Mouse (Mus musculus): Measurements from ENCODE around the gene Ubap1l.

The Ubap1l gene

GRCm38 (mm10) chr9:65407861-65408260, 47.0 kb downstream of the Ubap1l start:
- no peak for DNase-seq (ENCODE audit: extremely low read depth, insufficient read length, low spot score)

DNA sequence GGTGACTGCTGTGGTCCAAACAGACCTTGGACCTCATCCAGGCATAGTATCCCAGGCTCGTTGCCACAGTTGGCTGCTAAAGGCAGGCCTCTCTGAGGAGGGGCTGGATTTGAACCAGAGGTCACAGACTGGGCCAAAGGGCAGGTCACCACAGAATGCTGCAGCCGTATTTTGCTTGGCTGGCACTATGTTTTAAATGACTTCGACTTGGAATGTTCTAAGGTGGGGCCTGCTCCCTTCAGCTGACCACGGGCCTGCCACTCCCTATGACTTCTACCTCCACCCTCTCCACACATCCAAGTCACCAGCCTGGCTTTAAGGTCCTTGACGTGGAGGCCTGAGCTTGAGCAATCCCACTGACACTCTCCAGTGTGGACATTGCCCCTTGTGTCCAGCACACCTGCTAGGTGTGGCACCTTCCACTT, 48.0 kb downstream of the Ubap1l start:
- DNase-seq (ENCODE audit: extremely low read depth, insufficient read length, low spot score) = peak; percentile 83

DNA sequence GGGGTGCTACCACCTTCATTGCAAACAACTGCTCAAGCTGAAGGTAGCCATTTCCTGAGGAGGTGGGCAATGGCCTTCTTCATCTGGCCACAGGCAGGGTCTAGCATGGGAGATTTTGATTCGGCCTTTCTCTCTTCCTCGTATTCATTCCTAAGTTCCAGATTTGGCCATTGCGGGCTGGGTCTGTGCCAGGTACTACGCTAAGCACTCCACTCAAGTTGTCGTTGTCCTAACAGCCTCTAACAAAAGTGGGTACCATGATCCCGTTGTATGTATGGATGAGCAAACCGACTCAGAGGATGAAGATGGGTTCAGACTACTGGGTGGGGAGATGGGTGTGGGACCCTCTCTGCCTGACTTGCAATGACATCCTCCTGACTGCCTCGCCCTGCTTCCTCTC, 49.5 kb downstream of the Ubap1l start:
- no peak for DNase-seq (ENCODE audit: extremely low read depth, insufficient read length, low spot score)

DNA sequence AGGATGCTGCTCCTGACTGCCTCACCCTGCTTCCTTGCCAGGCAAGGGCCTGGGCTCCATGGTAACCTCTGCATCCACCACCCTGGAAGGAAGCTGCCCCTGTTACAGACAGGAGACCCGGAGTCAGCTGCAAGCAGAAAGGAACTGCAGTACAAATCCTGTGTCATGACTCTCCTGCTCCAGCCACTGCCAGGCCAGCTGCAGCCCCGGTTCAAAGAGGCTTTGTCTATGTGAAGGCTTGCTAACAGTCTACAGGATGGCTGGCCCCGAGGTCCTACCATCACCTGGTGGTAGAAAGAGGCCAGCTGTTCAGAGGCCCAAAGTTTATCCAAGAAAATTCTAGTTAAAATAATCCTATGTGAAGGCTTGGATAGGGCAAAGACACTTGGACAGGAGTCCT, 50.5 kb downstream of the Ubap1l start:
- DNase-seq (ENCODE audit: extremely low read depth, insufficient read length, low spot score) = no peak

DNA sequence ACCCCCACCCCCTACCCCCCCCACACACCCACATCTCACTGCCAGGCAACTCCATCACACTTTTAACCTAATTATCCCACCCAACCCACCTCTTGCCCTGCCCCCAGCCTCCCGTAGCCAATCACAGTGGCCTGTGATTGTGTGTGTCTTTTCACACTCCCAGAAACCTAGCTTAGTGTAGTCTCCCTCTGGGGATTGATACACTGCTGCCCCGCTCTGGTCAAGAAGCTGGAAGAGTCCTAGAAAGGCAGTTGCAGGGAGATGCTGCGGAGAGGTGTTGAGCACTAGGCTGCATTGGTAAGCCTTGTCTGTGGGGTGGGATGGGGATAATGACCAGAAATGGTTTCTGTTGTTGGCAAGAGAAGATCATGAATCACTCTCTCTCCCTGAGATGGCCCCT, 56.9 kb downstream of the Ubap1l start:
- no peak for DNase-seq (ENCODE audit: extremely low read depth, insufficient read length, low spot score)

DNA sequence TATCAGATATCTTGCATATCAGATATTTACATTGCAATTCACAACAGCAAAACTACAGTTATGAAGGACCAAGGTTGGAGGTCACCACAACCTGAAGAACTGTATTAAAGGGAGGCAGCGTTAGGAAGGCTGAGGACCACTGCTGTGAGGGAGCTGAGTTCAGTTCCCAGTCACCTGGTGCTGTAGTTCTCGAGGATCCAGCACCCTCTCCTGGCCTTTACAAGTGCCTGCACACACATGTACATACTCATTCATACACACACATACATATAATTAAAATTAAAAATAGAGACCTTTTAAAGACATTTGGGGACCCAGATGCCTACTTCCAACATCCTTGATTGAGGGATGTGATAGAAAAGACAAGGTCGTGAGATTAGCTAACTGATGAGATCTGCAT, 58.8 kb downstream of the Ubap1l start:
- DNase-seq (ENCODE audit: extremely low read depth, insufficient read length, low spot score) = no peak

DNA sequence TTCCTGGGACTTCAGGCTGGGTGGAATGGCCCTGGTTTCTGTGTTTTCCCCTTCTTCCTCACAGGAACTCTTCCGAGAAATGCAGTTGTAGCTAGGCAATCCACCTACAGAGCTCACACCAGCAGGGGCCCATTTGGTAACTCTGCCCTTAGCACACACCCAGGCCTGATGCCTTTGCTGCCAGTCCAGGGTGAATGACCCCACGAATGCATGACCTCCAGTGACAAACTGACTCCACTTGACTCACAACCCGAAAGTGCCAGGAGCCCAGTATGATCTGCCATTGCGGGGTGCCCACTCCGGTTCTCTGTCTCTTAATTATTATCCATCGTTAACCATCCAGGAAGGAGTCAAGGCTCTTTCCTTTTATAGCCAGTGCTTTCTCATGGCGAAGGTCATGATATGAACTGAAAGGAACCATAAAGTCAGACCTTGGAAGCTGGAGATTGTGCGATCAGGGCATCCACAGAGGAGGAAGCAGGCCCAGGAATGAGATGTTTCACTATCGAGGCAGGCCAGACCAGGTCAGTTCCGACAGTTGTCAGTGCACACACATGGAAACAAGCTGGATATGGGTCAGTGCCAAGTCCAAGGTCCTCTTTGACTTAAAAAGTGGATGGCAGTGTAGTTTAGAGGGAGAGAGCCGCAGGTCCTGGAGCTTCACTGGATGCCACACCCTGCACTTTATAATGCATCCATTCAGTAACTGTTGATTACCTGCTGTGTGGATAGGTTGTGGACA, 62.1 kb downstream of the Ubap1l start, which contains the start of gene Slc51b:
Gene Slc51b, minus strand, starts transcription at position 196 of the 742 bp plus-strand sequence.
- DNase-seq (ENCODE audit: extremely low read depth, insufficient read length, low spot score) = no peak

DNA sequence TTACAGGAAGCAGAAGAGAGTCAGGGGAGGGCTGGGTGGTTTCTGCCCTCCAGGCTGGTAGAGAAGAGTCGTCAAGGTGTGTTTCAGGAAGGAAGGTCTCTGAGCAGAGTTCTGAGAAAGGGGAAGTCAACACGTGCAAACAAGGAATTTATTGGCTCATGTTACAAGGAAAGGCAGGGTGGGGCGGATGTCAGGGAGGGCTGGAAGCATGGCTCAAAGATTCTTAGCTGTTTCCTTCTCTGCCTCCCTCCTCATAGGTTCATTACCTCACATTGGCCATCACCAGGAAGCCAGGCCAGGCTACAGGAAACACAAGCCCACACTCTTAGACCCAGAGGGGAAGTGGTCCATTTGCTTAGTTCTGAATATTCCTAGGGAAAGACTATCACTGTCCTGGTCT, 63.6 kb downstream of the Ubap1l start:
- no peak for DNase-seq (ENCODE audit: extremely low read depth, insufficient read length, low spot score)

DNA sequence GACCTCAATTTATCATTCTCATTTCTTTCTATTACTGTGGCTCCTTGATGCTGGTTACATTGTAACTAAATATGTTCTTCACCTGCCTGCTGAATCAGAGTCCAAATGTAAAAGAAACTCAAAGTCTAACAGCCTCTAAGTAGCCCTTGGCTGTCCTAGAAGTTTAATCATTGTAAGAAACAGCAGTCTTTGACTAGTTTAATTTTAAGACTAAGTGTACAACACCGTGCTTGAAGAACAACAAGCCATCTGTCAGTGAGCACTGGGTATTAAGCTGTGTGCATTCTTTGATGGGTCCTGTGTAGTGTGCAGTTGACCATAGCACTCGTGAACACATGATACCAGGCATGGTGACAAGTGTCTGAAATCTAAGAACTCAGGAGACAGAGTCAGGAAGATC, 66.7 kb downstream of the Ubap1l start:
- DNase-seq (ENCODE audit: extremely low read depth, insufficient read length, low spot score) = no peak

GRCm38 (mm10) chr9:65428003-65428402, 67.2 kb downstream of the Ubap1l start:
- no peak for DNase-seq (ENCODE audit: extremely low read depth, insufficient read length, low spot score)
